Mouse (Mus musculus) left cerebral cortex, adult 2 months (tissue): ENCODE measurements at regions not wholly inside any gene's neighbourhood (a gene's known extent, or its start where the extent isn't known, plus 50 kb on each side); places are given as distances from the start of the nearest gene placed in this dataset.
A peak's percentile ranks its signal among the peaks of the same experiment; 100 is the strongest.

Experiments used
- DNase-seq, 2 experiments: peaks; one replicate each; pipeline ENCODE4 v3.0.0; 2021 to 2022; ENCODE audit warnings: low spot score in 2 of 2, mixed read lengths in 1 of 2; ENCODE audit errors: extremely low spot score in 1 of 2
- H3K27ac ChIP-seq: fragments of 200-600 bp; 2 replicates; pipeline ENCODE4 v1.8.1; 2022
- H3K4me3 ChIP-seq: fragments of 200-600 bp; 2 replicates; pipeline ENCODE4 v1.8.1; 2022
- CTCF ChIP-seq: fragments of 200-600 bp; IDR thresholded peaks from 2 replicates; pipeline ENCODE4 v1.8.1; 2022; ENCODE audit warnings: antibody characterized with exemption, mild to moderate bottlenecking, moderate library complexity
- intact Hi-C: fragments of 180-260 bp; cut with DNase I; formaldehyde crosslinking; loops from one replicate; pipeline ENCODE4 v1.15.1; 2025

DNA sequence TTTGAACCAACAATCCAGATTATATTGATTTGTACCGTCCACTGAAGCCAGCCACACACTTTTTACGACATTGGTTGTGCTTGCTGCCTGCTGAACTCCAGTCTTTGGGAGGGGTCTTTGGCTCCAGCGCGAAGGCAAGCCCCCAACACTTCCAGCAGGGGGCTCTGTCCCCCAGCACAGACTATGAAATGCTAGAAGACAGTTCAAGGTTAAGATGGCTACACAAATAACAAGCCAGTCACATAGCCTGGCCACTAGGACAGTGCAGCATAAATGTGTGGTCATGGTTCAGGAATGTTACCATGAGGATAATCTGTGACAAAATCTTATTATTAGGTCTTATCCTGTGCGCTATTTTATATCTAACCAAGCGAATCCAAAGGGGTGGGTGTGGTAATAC lies 224.4 kb upstream of the Pabpc6 start:
- no peak for DNase-seq
- peak; percentile 49 for TF ChIP-seq CTCF
- intact Hi-C loops = loop anchor here (10.0 kb wide), 1 partner anchor 601 kb away; no protein-coding TSS in a partner anchor
- H3K4me3 ChIP-seq = no peak overlapping the region
- H3K27ac ChIP-seq = no peak overlapping the region

GRCm38 (mm10) chr17:9892776-9893175 lies 223.3 kb upstream of the Pabpc6 start:
- TF ChIP-seq CTCF = no peak
- no peak for DNase-seq
- intact Hi-C loops = loop anchor here (10.0 kb wide), 1 partner anchor 602 kb away; no protein-coding TSS in a partner anchor

GRCm38 (mm10) chr17:9892141-9892540 lies 222.6 kb upstream of the Pabpc6 start:
- Histone ChIP-seq H3K27ac (no peak overlapping the region), H3K4me3 (no peak overlapping the region)
- DNase-seq = no peak
- intact Hi-C loops = loop anchor here (10.0 kb wide), 1 partner anchor 603 kb away; no protein-coding TSS in a partner anchor
- TF ChIP-seq CTCF = no peak

More at GRCm38 (mm10) chr17:9892776-9893175, 223.3 kb upstream of the Pabpc6 start:
- Histone ChIP-seq H3K4me3 (no peak overlapping the region), H3K27ac (no peak overlapping the region)

DNA sequence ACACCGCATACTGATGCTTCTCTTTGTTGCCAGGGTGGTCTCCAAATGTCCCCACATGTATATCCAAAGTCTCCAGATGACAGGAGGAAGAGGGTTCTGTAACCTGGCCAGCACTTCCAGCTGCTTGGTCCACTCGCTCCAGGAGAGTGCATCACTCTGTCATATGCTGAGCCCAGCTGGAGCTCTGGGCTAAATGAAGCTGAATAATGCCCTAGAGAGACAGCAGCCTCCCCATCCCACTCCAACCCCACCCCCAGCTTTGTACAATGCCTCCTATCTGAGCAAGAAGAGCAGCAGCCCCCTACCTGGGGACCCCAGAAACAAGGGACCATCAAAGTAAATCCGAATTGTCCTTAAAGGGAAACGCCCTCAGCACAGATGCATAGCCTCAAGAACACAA lies 219.0 kb upstream of the Pabpc6 start:
- TF ChIP-seq CTCF = no peak
- DNase-seq = no peak
- intact Hi-C loops = no loop called here
- no peak overlapping the region for H3K27ac ChIP-seq
- H3K4me3 ChIP-seq = no peak overlapping the region

GRCm38 (mm10) chr17:9885110-9885509 lies 215.6 kb upstream of the Pabpc6 start:
- no peak for TF ChIP-seq CTCF
- intact Hi-C loops = no loop called here
- DNase-seq = no peak
- Histone ChIP-seq H3K27ac (no peak overlapping the region), H3K4me3 (no peak overlapping the region)

DNA sequence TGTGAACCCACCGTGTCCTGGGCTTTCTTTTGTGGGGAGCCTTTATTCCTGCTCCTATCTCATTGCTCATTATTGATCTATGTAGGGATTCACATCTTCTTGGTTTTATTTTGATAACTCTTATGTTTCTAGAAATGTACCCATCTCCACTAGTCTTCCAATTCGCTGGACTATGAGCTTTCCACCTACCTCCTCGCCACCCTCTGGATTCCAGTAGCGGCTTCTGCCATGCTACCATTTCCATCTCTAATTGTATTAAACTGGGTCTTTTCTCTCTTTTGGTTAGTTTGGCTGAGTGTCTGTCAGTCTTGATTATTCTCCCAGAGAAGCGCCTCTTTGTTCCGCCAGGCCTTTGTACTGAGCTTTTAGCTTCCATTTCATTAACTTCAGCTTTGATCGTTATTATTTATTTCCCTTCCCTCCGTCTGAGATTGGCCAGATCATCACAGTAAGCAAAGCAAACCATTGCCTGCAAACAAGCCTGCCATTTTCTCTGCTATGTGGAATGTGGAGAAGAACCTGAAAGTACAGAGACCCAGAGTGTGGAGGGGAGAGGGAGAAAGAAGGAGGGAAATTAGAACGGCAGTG lies 213.2 kb upstream of the Pabpc6 start:
- no peak for TF ChIP-seq CTCF
- no peak for DNase-seq
- Histone ChIP-seq H3K4me3 (no peak overlapping the region), H3K27ac (peak overlapping the region; percentile 36; the same call in 1 of the 2 replicates)
- intact Hi-C loops = no loop called here

GRCm38 (mm10) chr17:9879556-9880206 lies 210.2 kb upstream of the Pabpc6 start:
- H3K27ac ChIP-seq = peak overlapping the region; percentile 78
- intact Hi-C loops = no loop called here
- no peak overlapping the region for H3K4me3 ChIP-seq
- no peak for TF ChIP-seq CTCF
- DNase-seq = peak in 1 of 2 experiments; percentile 31

GRCm38 (mm10) chr17:9873695-9874094 lies 204.2 kb upstream of the Pabpc6 start:
- H3K4me3 ChIP-seq = no peak overlapping the region
- no peak for DNase-seq
- no peak overlapping the region for H3K27ac ChIP-seq
- intact Hi-C loops = no loop called here
- TF ChIP-seq CTCF = no peak

DNA sequence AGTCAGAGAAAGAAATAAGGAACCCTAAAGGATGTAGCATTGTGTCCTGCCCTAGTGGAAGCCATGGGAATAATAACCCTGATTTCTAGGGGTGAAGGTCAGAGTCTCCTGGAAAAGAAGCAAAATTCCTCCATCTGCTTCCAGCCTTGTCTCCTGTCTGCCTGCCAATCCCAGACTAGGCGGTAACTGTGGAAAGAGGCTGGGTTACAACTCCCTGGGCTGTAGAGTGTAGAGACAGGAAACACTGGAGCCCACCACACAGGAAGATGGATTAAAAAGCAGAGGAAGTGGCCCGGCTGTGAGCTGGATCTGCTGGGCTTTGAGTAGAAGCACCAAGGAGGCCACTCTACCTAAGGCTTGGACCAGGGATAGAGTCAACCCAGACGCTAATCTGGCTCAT lies 200.7 kb upstream of the Pabpc6 start:
- no peak; the same call in 1 of the 2 replicates for TF ChIP-seq CTCF

DNA sequence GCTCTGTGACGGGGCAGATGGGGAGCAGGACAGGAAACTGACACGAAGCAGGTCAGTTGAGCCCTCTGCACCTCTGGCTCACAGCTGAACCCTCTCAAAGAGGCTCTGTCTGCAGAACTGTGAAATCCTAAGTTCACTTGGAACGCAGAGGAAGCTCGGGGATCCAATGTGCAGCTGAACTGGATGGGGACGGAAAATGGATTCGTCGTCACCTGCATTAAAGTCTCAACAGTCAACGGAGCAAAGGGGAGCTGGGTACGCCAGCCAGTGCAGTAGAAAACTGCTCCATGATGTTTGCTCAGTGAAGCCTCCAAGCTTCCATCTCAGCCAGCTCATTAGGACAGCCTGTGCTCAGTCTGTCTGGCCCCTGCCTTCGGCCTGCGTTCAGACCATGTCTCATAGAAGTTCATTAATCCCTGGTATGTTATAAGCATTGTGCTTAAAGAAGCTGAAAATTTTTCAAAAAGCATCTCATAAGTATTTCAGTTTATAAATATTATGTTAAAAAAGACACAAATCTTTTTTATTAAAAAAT lies 199.3 kb upstream of the Pabpc6 start:
- intact Hi-C loops = no loop called here
- H3K4me3 ChIP-seq = no peak overlapping the region
- H3K27ac ChIP-seq = no peak overlapping the region
- DNase-seq = no peak
- no peak for TF ChIP-seq CTCF

More for the DNA sequence above, 200.7 kb upstream of the Pabpc6 start:
- no peak overlapping the region for H3K27ac ChIP-seq
- no peak overlapping the region for H3K4me3 ChIP-seq
- DNase-seq = no peak
- intact Hi-C loops = no loop called here

DNA sequence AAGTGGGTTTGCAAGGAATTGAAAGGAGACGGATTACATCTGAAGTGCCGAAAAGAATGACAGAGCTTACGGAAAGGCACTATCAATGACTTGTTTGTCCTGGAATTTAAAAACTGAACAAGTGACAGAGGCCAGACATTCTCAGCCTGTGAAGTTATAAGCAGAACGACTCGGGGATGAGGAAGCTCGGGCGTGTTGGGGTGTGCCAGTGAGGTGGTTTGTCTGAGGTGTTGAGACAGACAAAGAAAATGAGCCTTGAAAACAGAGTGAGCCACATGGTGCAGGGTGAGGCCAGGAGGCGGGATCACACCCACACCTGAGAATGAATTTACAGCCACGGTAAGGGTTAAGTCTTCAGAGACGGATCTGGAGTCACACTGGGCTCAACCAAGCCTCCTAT lies 194.7 kb upstream of the Pabpc6 start:
- Histone ChIP-seq H3K4me3 (no peak overlapping the region), H3K27ac (no peak overlapping the region)
- DNase-seq = no peak
- intact Hi-C loops = no loop called here
- no peak for TF ChIP-seq CTCF
